Mouse (Mus musculus) testis, adult 2 months (tissue): ENCODE results near the gene Slc15a2. TPM values are rescaled to one million over a fixed set of nuclear protein-coding genes. Genes with fewer than 3 reads are reported as not detected.

Experiments
- H3K27ac ChIP-seq: fragments of 200-500 bp; 2 replicates; pipeline ENCODE4 v1.5.1; 2012; ENCODE audit warnings: low read depth, low read length; ENCODE audit not compliant: control insufficient read depth, insufficient read depth
- H3K27me3 ChIP-seq: fragments of 200-500 bp; 2 replicates; pipeline ENCODE4 v1.6.1; 2012; ENCODE audit warnings: mild to moderate bottlenecking, low read length, moderate library complexity; ENCODE audit not compliant: control insufficient read depth, insufficient read depth
- H3K36me3 ChIP-seq: fragments of 200-500 bp; 2 replicates; pipeline ENCODE4 v1.6.1; 2012; ENCODE audit warnings: mild to moderate bottlenecking, low read length; ENCODE audit not compliant: control insufficient read depth, insufficient read depth
- H3K4me1 ChIP-seq: fragments of 200-500 bp; 2 replicates; pipeline ENCODE4 v1.6.1; 2012; ENCODE audit warnings: low read length; ENCODE audit not compliant: control insufficient read depth, insufficient read depth
- H3K4me3 ChIP-seq: fragments of 200-500 bp; 2 replicates; pipeline ENCODE4 v1.5.1; 2012; ENCODE audit warnings: low read depth, mild to moderate bottlenecking, low read length, moderate library complexity, mixed read lengths; ENCODE audit not compliant: control insufficient read depth
- CTCF ChIP-seq: fragments of 200-500 bp; IDR thresholded peaks from 2 replicates; pipeline ENCODE4 v1.5.1; 2012; ENCODE audit warnings: low read depth, mild to moderate bottlenecking, inconsistent platforms, low read length, moderate library complexity; ENCODE audit not compliant: control insufficient read depth, insufficient read depth, insufficient replicate concordance
- POLR2A ChIP-seq: fragments of 200-500 bp; IDR thresholded peaks from 2 replicates; pipeline ENCODE4 v1.6.1; 2012; ENCODE audit warnings: low read depth, mild to moderate bottlenecking, inconsistent platforms, low read length, moderate library complexity; ENCODE audit not compliant: control insufficient read depth
- polyA plus RNA-seq: library from polyadenylated mRNA; depleted of rRNA; stranded (reverse); fragments of >200 nt; gene quantifications from 2 replicates; pipeline ENCODE4 v1.2.3, GENCODE M21; 2012

Slc15a2 gene
- polyA plus RNA-seq, 1 experiment: 0.62 TPM

- Histone ChIP-seq H3K27ac (no peak overlapping the region), H3K36me3 (no peaks in the 10 kb centered on the region), H3K4me3 (no peak overlapping the region), H3K4me1 (no peaks in the 10 kb centered on the region), H3K27me3 (no peaks in the 10 kb centered on the region)
- TF ChIP-seq POLR2A (no peak), CTCF (no peak)
Measured at GRCm38 (mm10) chr16:36770191-36770771, 14.5 kb downstream of the Slc15a2 start.

- no peaks in the 10 kb centered on the region for H3K27me3 ChIP-seq
- H3K4me3 ChIP-seq: no peak overlapping the region
- TF ChIP-seq CTCF: no peak
- TF ChIP-seq POLR2A: no peak
- H3K36me3 ChIP-seq: no peaks in the 10 kb centered on the region
- H3K27ac ChIP-seq: no peak overlapping the region
- H3K4me1 ChIP-seq: no peaks in the 10 kb centered on the region
Measured at GRCm38 (mm10) chr16:36751979-36752378, 32.8 kb downstream of the Slc15a2 start.

- no peak overlapping the region for H3K4me3 ChIP-seq
- no peaks in the 10 kb centered on the region for H3K4me1 ChIP-seq
- no peak for TF ChIP-seq CTCF
- no peak for TF ChIP-seq POLR2A
- no peaks in the 10 kb centered on the region for H3K27me3 ChIP-seq
- no peaks in the 10 kb centered on the region for H3K36me3 ChIP-seq
- H3K27ac ChIP-seq: no peak overlapping the region
Measured at GRCm38 (mm10) chr16:36747767-36748166, 37.0 kb downstream of the Slc15a2 start.

- Histone ChIP-seq H3K27ac (no peak overlapping the region), H3K4me3 (no peak overlapping the region)
Measured at GRCm38 (mm10) chr16:36747068-36747467, 37.7 kb downstream of the Slc15a2 start.

GRCm38 (mm10) chr16:36743580-36743979 is 41.2 kb downstream of the Slc15a2 start:
- Histone ChIP-seq H3K4me1 (no peaks in the 10 kb centered on the region), H3K36me3 (no peaks in the 10 kb centered on the region), H3K27me3 (no peaks in the 10 kb centered on the region), H3K4me3 (no peak overlapping the region), H3K27ac (no peak overlapping the region)
- TF ChIP-seq POLR2A: no peak
- TF ChIP-seq CTCF: no peak

More at GRCm38 (mm10) chr16:36747068-36747467, 37.7 kb downstream of the Slc15a2 start:
- Histone ChIP-seq H3K27me3 (no peaks in the 10 kb centered on the region), H3K4me1 (no peaks in the 10 kb centered on the region), H3K36me3 (no peaks in the 10 kb centered on the region)
- no peak for TF ChIP-seq CTCF

GRCm38 (mm10) chr16:36739404-36739930 is 45.3 kb downstream of the Slc15a2 start:
- H3K36me3 ChIP-seq: no peaks in the 10 kb centered on the region
- no peak overlapping the region for H3K4me3 ChIP-seq
- no peaks in the 10 kb centered on the region for H3K27me3 ChIP-seq

GRCm38 (mm10) chr16:36735421-36735820 is 49.3 kb downstream of the Slc15a2 start:
- Histone ChIP-seq H3K27me3 (no peaks in the 10 kb centered on the region), H3K4me3 (no peak overlapping the region), H3K36me3 (no peaks in the 10 kb centered on the region), H3K27ac (no peak overlapping the region), H3K4me1 (no peaks in the 10 kb centered on the region)
- TF ChIP-seq POLR2A (no peak), CTCF (no peak)

More at GRCm38 (mm10) chr16:36739404-36739930, 45.3 kb downstream of the Slc15a2 start:
- TF ChIP-seq POLR2A: no peak
- no peak for TF ChIP-seq CTCF
- no peak overlapping the region for H3K27ac ChIP-seq
- H3K4me1 ChIP-seq: no peaks in the 10 kb centered on the region
